Mouse (Mus musculus): ENCODE results near the gene Syn3. TPM values are rescaled to one million over a fixed set of nuclear protein-coding genes. Genes with fewer than 3 reads are reported as not detected.

Gene Syn3
- total and polyA plus RNA-seq, 2 experiments from 2014 or later: 18.3 to 67.4 TPM

- Histone ChIP-seq H3K4me1 (ENCODE audit: insufficient read depth, low read length) (no peaks in the 10 kb centered on the region), H3K36me3 (ENCODE audit: insufficient read depth, low read length) (no peaks in the 10 kb centered on the region), H3K4me2 (ENCODE audit: low read depth, low read length) (no peak overlapping the region), H3K27me3 (ENCODE audit: insufficient read depth, low read length) (no peaks in the 10 kb centered on the region), H3K4me3 (ENCODE audit: low read length) (no peak overlapping the region), H3K9ac (replicated peaks; ENCODE audit: low read length) (no peak overlapping the region), H3K27ac (no peak overlapping the region), H3K9me3 (ENCODE audit: low read length) (no peaks in the 10 kb centered on the region)
- no peak for TF ChIP-seq CTCF (IDR thresholded peaks at IDR 0.05; ENCODE audit: low read depth)
- DNase-seq (ENCODE audit: low spot score): peak; percentile 49
- WGBS: 39% methylated on average over 5 of the region's 5 CpGs
- peak; percentile 65 for ATAC-seq
Measured at GRCm38 (mm10) chr10:86365632-86366092, 133.0 kb downstream of the Syn3 start.

DNA sequence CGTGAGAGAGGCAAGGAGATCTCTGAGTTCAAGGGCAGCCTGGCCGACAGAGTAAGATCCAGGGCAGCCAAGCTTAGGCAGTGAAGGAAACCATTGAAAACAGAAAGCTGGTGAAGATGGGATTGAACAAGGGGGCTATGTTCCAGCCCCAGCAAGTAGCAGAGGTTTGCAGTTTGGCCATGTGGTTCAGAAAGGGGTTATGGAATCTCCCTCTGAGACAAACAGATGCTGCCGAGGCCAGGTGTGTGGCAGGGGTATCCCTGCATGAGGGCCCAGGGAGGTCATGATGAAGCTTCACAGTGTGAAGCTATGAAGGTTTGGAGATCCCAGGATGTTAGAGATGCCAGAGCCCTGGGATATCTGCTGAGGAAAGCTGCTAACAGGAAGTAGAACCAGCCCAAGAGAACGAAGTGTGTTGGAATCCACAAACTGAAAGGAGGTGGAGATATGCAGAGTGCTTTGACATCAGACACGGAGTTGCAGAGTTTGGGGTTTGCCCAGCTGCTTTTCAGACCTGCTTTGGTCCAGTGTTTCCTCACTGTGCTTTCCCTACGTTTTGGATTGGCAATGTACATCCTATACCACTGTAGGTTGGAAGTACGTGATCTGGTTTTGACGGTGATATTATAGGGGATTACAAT lies 134.9 kb downstream of the Syn3 start:
- Histone ChIP-seq H3K4me2 (ENCODE audit: low read depth, low read length) (no peak overlapping the region), H3K4me3 (ENCODE audit: low read length) (no peak overlapping the region), H3K9ac (replicated peaks; ENCODE audit: low read length) (no peak overlapping the region), H3K36me3 (ENCODE audit: insufficient read depth, low read length) (no peaks in the 10 kb centered on the region), H3K9me3 (ENCODE audit: low read length) (no peaks in the 10 kb centered on the region), H3K4me1 (ENCODE audit: insufficient read depth, low read length) (peaks cover 4% of the 10 kb centered on the region; the same call in 1 of the 2 replicates), H3K27ac (no peak overlapping the region), H3K27me3 (ENCODE audit: insufficient read depth, low read length) (no peaks in the 10 kb centered on the region)
- WGBS: 85% methylated on average over 8 of the region's 8 CpGs
- DNase-seq (ENCODE audit: low spot score) (no peak), ATAC-seq (no peak)
- no peak for TF ChIP-seq CTCF (IDR thresholded peaks at IDR 0.05; ENCODE audit: low read depth)

DNA sequence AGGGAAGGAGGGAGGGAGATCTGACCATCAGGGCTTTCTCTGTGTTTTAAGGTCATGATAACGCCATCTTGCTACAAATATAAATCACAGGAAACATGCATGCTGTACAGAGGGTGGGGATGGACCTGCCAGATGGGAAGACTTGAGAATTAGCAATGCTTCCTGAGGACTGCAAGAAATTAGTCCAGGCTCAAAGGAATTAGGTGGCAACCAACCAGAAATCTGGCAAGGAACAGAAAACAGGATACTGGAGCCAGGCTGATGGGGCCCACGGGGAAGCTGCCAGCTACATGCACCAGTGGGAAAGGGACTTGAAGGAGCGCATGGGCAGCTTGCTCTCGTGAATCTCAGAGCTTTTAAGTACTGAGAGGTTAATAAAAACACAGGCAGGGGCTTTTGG lies 139.0 kb downstream of the Syn3 start:
- Histone ChIP-seq H3K4me2 (ENCODE audit: low read depth, low read length) (no peak overlapping the region), H3K4me1 (ENCODE audit: insufficient read depth, low read length) (peaks cover 4% of the 10 kb centered on the region; the same call in 1 of the 2 replicates), H3K27ac (peak overlapping the region; percentile 27), H3K4me3 (ENCODE audit: low read length) (no peak overlapping the region), H3K27me3 (ENCODE audit: insufficient read depth, low read length) (no peaks in the 10 kb centered on the region), H3K36me3 (ENCODE audit: insufficient read depth, low read length) (no peaks in the 10 kb centered on the region), H3K9ac (replicated peaks; ENCODE audit: low read length) (no peak overlapping the region), H3K9me3 (ENCODE audit: low read length) (no peaks in the 10 kb centered on the region)
- peak; percentile 52; the same call in 1 of the 2 replicates for ATAC-seq
- 39% methylated on average over 4 of the region's 4 CpGs for WGBS
- no peak for TF ChIP-seq CTCF (IDR thresholded peaks at IDR 0.05; ENCODE audit: low read depth)
- peak; percentile 77 for DNase-seq (ENCODE audit: low spot score)

- peak overlapping the region; percentile 27 for H3K27ac ChIP-seq
- ATAC-seq (peak; percentile 63; the same call in 1 of the 2 replicates), DNase-seq (ENCODE audit: low spot score) (peak; percentile 59)
- no peaks in the 10 kb centered on the region for H3K9me3 ChIP-seq (ENCODE audit: low read length)
- WGBS: 33% methylated on average over 2 of the region's 2 CpGs
- TF ChIP-seq CTCF (IDR thresholded peaks at IDR 0.05; ENCODE audit: low read depth): no peak
- H3K36me3 ChIP-seq (ENCODE audit: insufficient read depth, low read length): no peaks in the 10 kb centered on the region
- no peaks in the 10 kb centered on the region for H3K27me3 ChIP-seq (ENCODE audit: insufficient read depth, low read length)
- no peak overlapping the region for H3K4me2 ChIP-seq (ENCODE audit: low read depth, low read length)
- peaks cover 4% of the 10 kb centered on the region; the same call in 1 of the 2 replicates for H3K4me1 ChIP-seq (ENCODE audit: insufficient read depth, low read length)
- no peak overlapping the region for H3K4me3 ChIP-seq (ENCODE audit: low read length)
- no peak overlapping the region for H3K9ac ChIP-seq (replicated peaks; ENCODE audit: low read length)
Measured at GRCm38 (mm10) chr10:86359208-86359607, 139.5 kb downstream of the Syn3 start.

DNA sequence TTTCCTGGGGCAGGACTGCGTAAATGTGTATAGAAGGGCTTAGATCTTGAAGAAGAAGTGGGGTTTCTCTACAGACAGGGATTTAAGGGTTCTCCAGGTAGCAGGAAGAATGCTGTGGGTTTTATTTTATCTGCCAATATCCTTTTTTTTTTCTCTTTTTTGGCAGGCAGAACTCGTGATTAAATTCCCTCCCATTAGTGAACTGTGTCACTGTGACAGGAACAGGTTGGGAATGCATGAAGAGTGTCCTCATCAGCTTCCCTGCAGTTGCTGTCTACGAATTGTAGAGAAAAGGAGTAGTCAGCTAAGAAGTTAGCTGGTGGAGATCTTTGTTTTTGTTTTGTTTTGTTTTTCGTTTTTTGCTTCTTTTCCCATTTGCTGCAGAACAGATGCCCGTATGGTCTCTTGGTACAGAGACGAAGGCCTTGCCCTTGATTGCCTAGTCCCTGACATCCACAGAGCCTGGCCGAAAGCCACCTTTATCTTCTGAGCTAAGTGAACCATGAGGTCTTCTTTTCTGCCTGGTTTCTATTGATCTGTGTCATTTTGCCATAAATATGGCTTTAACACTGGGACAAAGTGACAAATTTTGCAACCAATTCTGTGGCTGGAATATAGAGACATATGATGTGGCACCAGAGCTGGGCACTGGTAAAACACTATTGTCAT lies 140.3 kb downstream of the Syn3 start:
- ATAC-seq: peak; percentile 24; the same call in 1 of the 2 replicates
- Histone ChIP-seq H3K27me3 (ENCODE audit: insufficient read depth, low read length) (no peaks in the 10 kb centered on the region), H3K36me3 (ENCODE audit: insufficient read depth, low read length) (no peaks in the 10 kb centered on the region), H3K27ac (peak overlapping the region; percentile 52; the same call in 1 of the 2 replicates), H3K4me3 (ENCODE audit: low read length) (no peak overlapping the region), H3K4me2 (ENCODE audit: low read depth, low read length) (no peak overlapping the region), H3K9ac (replicated peaks; ENCODE audit: low read length) (no peak overlapping the region), H3K4me1 (ENCODE audit: insufficient read depth, low read length) (peaks cover 4% of the 10 kb centered on the region; the same call in 1 of the 2 replicates), H3K9me3 (ENCODE audit: low read length) (no peaks in the 10 kb centered on the region)
- WGBS: 54% methylated on average over 7 of the region's 7 CpGs
- peak; percentile 40 for DNase-seq (ENCODE audit: low spot score)
- TF ChIP-seq CTCF (IDR thresholded peaks at IDR 0.05; ENCODE audit: low read depth): no peak

DNA sequence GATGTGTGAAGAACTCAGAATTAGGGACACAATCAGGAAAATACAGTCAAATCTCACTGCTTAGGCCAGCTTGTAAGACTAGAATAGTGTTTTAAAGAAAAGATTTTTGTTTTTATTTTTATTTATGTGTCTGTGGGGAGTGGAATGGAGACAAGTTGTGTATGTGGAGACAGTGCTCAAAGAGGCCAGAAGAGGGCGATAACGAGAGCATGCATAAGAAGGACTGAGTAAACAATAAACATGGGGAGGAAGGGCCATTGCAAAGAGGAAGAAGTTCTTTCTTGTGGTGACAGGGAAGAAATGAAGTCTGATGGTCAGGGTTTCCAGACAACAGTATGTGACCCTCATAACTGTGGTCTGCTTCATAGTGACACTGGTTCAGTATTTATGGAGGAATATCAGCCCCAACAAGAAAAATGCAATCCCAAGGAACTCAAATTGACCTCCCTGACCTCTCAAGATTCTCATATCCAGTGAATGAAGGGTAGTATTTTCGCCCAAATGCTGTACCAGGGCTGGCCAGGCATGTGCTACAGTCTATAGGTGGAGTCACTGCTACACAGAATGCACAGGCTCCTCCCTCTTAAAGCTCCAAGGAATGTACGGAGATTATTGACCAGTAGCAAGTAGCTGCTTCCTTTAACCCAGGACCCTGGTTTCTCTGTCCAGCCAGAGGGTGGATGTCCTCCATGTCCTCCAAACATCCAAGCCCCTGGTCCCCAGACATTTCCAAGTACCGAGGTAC lies 141.7 kb downstream of the Syn3 start:
- 57% methylated on average over 5 of the region's 5 CpGs for WGBS
- DNase-seq (ENCODE audit: low spot score) (peak; percentile 56), ATAC-seq (no peak)
- no peaks in the 10 kb centered on the region for H3K27me3 ChIP-seq (ENCODE audit: insufficient read depth, low read length)
- no peak overlapping the region for H3K9ac ChIP-seq (replicated peaks; ENCODE audit: low read length)
- H3K27ac ChIP-seq: no peak overlapping the region
- peak; percentile 71 for TF ChIP-seq CTCF (IDR thresholded peaks at IDR 0.05; ENCODE audit: low read depth)
- peaks cover 4% of the 10 kb centered on the region; the same call in 1 of the 2 replicates for H3K4me1 ChIP-seq (ENCODE audit: insufficient read depth, low read length)
- H3K9me3 ChIP-seq (ENCODE audit: low read length): no peaks in the 10 kb centered on the region
- H3K4me2 ChIP-seq (ENCODE audit: low read depth, low read length): no peak overlapping the region
- no peak overlapping the region for H3K4me3 ChIP-seq (ENCODE audit: low read length)
- H3K36me3 ChIP-seq (ENCODE audit: insufficient read depth, low read length): no peaks in the 10 kb centered on the region

Data from hindbrain, postnatal 0 days (tissue).